Mouse (Mus musculus) stomach, postnatal 0 days (tissue): ENCODE data around the gene Mrtfb. TPM values are rescaled to one million over a fixed set of nuclear protein-coding genes. Genes with fewer than 3 reads are reported as not detected.

ENCODE experiments used
- ATAC-seq: fragments of 200-750 bp; cut with Nextera tagmentation; 2 replicates; pipeline ENCODE4 v1.8.0; 2017; ENCODE audit not compliant: low FRiP score, low TSS enrichment
- DNase-seq: peaks from one replicate; pipeline ENCODE4 v3.0.0-alpha.2; 2016; ENCODE audit warnings: low spot score
- H3K27ac ChIP-seq: fragments of 300-500 bp; sonication (generic); replicated peaks from 2 replicates; pipeline ENCODE4 v1.5.1; 2014; ENCODE audit warnings: mild to moderate bottlenecking, control low read depth
- H3K27me3 ChIP-seq: fragments of 300-500 bp; sonication (generic); 2 replicates; pipeline ENCODE4 v1.6.1; 2014; ENCODE audit warnings: low read length; ENCODE audit not compliant: control insufficient read depth, insufficient read depth
- H3K36me3 ChIP-seq: fragments of 300-500 bp; sonication (generic); 2 replicates; pipeline ENCODE4 v1.6.1; 2014; ENCODE audit warnings: low read length, mixed read lengths; ENCODE audit not compliant: control insufficient read depth, insufficient read depth
- H3K4me1 ChIP-seq: fragments of 300-500 bp; sonication (generic); replicated peaks from 2 replicates; pipeline ENCODE4 v1.6.1; 2014; ENCODE audit warnings: antibody characterized with exemption; ENCODE audit not compliant: control insufficient read depth, insufficient read depth
- H3K4me2 ChIP-seq: fragments of 300-500 bp; sonication (generic); replicated peaks from 2 replicates; pipeline ENCODE4 v1.6.1; 2014; ENCODE audit warnings: low read depth, mild to moderate bottlenecking, control low read depth, moderate library complexity
- H3K4me3 ChIP-seq: fragments of 300-500 bp; sonication (generic); 2 replicates; pipeline ENCODE4 v1.5.1; 2014; ENCODE audit warnings: low read depth, low read length, control low read depth
- H3K9ac ChIP-seq: fragments of 300-500 bp; sonication (generic); 2 replicates; pipeline ENCODE4 v1.6.1; 2014; ENCODE audit warnings: mild to moderate bottlenecking, low read length, control low read depth, mixed read lengths
- H3K9me3 ChIP-seq: fragments of 300-500 bp; sonication (generic); 2 replicates; pipeline ENCODE4 v1.6.1; 2016; ENCODE audit warnings: low read length; ENCODE audit not compliant: control insufficient read depth
- CTCF ChIP-seq: IDR thresholded peaks from 2 replicates; pipeline ENCODE4 v1.5.1; 2016; ENCODE audit warnings: antibody characterized with exemption, low read depth, mild to moderate bottlenecking, moderate library complexity
- EP300 ChIP-seq: optimal IDR thresholded peaks from 2 replicates; pipeline ENCODE3; 2016; ENCODE audit warnings: antibody characterized with exemption
- WGBS: fragments of 180-500 bp; shearing (Covaris S2); extraction: QIAGEN DNeasy Blood & Tissue Kit; methylation state at CpG from one replicate; pipeline ENCODE4 v1.1.7; 2014; 5-methylcytosine and 5-hydroxymethylcytosine counted together
- polyA plus RNA-seq: library from polyadenylated mRNA; unstranded; fragments of >200 nt; fragmentation: Nextera tagmentation; extraction: Ambion mirVana; gene quantifications from 2 replicates; pipeline ENCODE4 v1.2.1, GENCODE M21; 2015

Gene Mrtfb
- polyA plus RNA-seq, 1 experiment from 2014 or later, result 12.5 TPM

DNA sequence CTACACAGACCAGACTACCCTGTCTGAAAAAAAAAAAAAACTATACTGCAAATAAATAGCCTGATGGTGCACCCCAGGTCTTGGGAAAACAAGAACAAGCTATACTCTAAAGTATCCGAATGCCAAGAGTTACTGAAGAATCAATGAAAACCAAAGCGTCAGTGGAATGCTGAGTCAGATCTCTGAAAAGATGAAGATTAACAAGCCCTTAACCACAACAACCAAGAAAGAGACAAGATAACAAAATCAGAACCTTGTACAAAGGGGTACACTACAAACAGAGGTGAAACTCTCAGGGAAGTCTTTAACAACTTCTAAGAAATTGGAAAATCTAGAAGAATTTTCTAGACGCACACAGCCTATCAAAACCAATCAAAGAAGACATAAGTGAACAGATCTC is 166.2 kb downstream of the Mrtfb start:
- DNase-seq (no peak), ATAC-seq (no peak)
- Histone ChIP-seq H3K27me3 (no peaks in the 10 kb centered on the region), H3K4me2 (no peak overlapping the region), H3K9me3 (no peaks in the 10 kb centered on the region), H3K9ac (no peak overlapping the region), H3K4me1 (no peaks in the 10 kb centered on the region), H3K4me3 (no peak overlapping the region), H3K27ac (no peak overlapping the region), H3K36me3 (no peaks in the 10 kb centered on the region)
- TF ChIP-seq EP300 (no peak), CTCF (no peak)
- 87% methylated on average over 3 of the region's 3 CpGs for WGBS

DNA sequence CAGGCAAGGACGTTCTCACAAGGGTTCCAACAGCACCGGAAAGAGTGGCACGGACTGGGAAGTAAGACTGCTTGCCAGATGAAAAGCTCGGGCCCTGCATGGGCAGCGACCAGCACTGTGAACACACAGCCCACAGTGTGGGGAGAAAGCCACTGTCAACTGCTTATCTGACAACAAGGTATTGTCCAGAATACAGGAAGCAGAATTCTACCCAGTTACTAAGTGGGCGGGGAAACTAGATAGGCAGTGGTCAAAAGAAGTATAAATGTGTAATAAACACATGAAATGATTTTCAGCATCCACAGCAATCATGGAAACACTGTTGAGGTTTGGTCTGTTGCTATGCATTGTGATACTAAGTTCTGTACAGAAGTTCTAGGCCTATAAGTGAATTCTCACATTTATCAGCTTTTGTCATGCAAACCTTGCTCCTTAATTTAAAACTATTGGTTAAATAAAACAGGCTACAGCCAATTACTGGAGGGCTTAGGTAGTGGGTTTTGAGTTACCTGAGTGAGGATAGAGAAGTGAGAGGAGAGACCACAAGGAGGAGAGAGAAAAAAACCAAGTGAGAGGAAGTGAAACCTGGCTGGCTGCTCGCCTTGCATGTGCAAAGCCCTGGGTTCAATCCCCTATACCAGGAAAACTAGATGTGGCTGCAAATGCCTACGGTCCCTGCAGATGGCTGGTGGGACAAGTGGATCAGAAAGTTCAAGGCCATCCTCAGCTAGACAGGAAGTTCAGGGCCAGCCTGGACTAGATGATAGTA is 167.5 kb downstream of the Mrtfb start:
- ATAC-seq (no peak), DNase-seq (no peak)
- Histone ChIP-seq H3K9me3 (no peaks in the 10 kb centered on the region), H3K4me2 (no peak overlapping the region), H3K4me3 (no peak overlapping the region), H3K4me1 (no peaks in the 10 kb centered on the region), H3K27me3 (no peaks in the 10 kb centered on the region), H3K36me3 (no peaks in the 10 kb centered on the region), H3K9ac (no peak overlapping the region), H3K27ac (no peak overlapping the region)
- WGBS, result 74% methylated on average over 8 of the region's 8 CpGs
- TF ChIP-seq EP300 (no peak), CTCF (no peak)

DNA sequence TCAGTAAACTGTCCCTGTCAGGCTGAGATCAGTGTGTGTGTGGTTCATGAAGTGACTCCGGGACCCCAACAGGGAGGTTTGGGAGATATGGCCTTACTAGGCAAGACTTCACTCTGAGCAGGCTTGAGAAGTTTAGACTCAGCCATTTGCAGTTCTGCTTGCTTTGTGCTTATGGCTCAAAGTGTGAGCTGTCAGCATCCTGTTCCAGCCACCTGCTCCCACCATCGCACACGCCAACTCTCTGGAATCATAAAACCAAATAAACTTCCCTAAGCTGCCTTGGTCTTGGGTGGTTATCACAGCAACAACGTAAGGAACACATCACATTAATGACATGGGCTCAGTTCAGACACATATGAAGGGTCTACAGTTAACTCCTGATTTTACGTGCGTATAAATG is 169.5 kb downstream of the Mrtfb start:
- H3K4me2 ChIP-seq, result no peak overlapping the region
- no peak overlapping the region for H3K27ac ChIP-seq
- H3K36me3 ChIP-seq, result no peaks in the 10 kb centered on the region
- no peaks in the 10 kb centered on the region for H3K4me1 ChIP-seq
- no peaks in the 10 kb centered on the region for H3K27me3 ChIP-seq
- DNase-seq (no peak), ATAC-seq (no peak)
- 75% methylated on average over 6 of the region's 6 CpGs for WGBS
- H3K4me3 ChIP-seq, result no peak overlapping the region
- TF ChIP-seq EP300 (no peak), CTCF (no peak)
- H3K9ac ChIP-seq, result no peak overlapping the region
- no peaks in the 10 kb centered on the region for H3K9me3 ChIP-seq

DNA sequence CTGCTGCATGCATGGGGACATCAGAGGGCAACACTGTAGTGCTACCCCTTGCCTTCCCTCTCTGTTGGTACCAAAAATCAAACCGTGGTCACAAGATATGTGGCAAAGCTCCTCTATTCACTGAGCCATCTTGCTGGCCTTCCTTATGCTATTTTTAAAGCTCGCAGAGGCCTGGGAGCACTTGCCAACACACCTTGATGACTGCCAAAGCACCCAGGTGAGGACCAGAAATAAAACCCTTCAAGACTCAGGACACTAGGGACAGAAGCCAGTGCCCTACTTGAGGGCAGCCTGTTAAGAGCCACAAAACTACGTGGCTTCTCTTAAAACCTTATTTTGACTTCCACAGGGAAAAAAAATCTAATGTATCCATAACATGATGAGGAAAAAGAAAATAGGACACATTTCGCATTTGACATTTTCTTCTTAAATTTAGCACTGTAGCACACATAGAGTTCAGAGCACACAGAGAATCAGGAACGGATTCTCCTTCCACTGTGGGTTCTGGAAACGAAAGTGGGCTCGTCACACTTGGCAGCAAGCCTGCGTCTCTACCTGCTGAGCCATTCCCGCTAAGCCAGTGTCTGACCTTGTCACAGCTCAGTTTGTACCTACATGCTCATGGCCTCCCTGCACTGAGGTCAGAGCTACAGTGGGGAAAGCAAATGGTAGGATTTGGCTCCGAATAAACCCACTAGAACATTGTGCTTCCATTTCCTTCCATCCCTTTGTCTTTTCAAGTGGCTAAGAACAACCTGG is 170.7 kb downstream of the Mrtfb start:
- TF ChIP-seq CTCF, result no peak
- TF ChIP-seq EP300, result no peak
- Histone ChIP-seq H3K27me3 (no peaks in the 10 kb centered on the region), H3K9me3 (no peaks in the 10 kb centered on the region), H3K4me3 (no peak overlapping the region), H3K36me3 (no peaks in the 10 kb centered on the region), H3K9ac (no peak overlapping the region), H3K27ac (no peak overlapping the region), H3K4me2 (no peak overlapping the region), H3K4me1 (no peaks in the 10 kb centered on the region)
- DNase-seq, result no peak
- ATAC-seq, result no peak
- 81% methylated on average over 10 of the region's 10 CpGs for WGBS

DNA sequence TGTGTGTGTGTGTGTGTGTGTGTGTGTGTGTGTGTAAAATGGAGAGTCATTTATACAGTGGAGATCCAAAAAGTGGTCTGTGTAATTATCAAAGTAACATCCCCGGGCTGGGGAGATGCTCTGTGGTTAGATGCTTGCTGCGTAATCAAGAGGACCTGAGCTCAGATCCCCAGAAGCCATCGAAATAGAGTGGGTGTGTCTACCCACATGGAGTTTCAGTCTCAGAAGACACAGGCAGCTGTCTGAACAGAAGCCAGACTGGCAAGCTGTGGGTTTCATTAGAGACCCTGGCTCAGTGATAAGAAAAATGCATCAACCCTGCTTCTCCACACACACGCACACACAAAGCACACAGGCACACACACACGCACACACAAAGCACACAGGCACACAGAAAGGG is 171.8 kb downstream of the Mrtfb start:
- Histone ChIP-seq H3K4me3 (no peak overlapping the region), H3K4me1 (no peaks in the 10 kb centered on the region), H3K27ac (no peak overlapping the region), H3K27me3 (no peaks in the 10 kb centered on the region), H3K9me3 (no peaks in the 10 kb centered on the region), H3K4me2 (no peak overlapping the region), H3K9ac (no peak overlapping the region), H3K36me3 (no peaks in the 10 kb centered on the region)
- TF ChIP-seq EP300 (no peak), CTCF (no peak)
- ATAC-seq (no peak), DNase-seq (no peak)
- 65% methylated on average over 5 of the region's 5 CpGs for WGBS

DNA sequence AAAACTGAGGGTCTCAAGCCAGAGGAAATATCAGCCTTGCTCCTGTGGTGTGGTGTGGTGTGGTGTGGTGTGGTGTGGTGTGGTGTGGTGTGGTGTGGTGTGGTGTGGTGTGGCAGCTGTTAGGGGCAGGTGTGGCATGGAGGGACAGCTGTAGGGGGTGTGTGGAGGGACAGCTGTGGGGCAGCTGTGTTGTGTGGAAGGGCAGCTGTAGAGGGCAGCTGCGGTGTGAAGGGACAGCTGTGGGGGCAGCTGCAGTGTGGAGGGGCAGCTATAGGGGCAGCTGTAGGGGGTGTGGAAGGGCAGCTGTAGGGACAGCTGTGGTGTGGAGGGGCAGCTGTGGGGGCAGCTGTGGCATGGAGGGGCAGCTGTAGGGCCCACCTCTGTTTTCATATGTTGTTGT is 172.5 kb downstream of the Mrtfb start:
- WGBS, result 86% methylated on average over 1 of the region's 1 CpGs
- H3K9me3 ChIP-seq, result no peaks in the 10 kb centered on the region
- DNase-seq (no peak), ATAC-seq (no peak)
- TF ChIP-seq EP300 (no peak), CTCF (no peak)
- no peak overlapping the region for H3K9ac ChIP-seq
- no peaks in the 10 kb centered on the region for H3K4me1 ChIP-seq
- no peak overlapping the region for H3K4me2 ChIP-seq
- no peak overlapping the region for H3K4me3 ChIP-seq
- no peaks in the 10 kb centered on the region for H3K36me3 ChIP-seq
- H3K27ac ChIP-seq, result no peak overlapping the region
- no peaks in the 10 kb centered on the region for H3K27me3 ChIP-seq
